Mouse (Mus musculus): ENCODE data around the gene Uvrag.

DNA sequence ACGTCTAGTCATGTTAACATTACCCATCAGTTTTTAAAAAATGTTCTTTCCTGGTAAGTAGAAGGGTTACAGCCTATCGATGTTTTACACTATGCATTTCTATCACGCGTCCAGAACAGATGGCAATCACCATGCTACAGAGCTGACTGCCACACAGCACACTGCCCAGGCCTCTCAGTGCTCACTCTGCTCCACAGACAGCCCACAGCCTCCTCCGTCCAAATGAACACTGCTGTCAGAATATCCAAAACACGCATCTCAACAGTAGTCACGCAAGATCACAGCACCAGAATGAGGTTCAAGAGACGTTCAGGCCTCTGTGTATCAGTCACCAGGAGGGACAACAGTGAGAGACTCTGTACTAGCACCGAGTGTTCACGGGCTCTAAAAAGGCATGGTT is 115.0 kb downstream of the Uvrag start:
- no peak for TF ChIP-seq POLR2A (IDR thresholded peaks at IDR 0.05; ENCODE audit: extremely low read depth, insufficient read depth, low read length)
- TF ChIP-seq CTCF (IDR thresholded peaks at IDR 0.05; ENCODE audit: low read depth, low read length): no peak
